Mouse (Mus musculus) adrenal gland, adult 8-10 months (tissue): ENCODE data around the gene Adora2b. TPM values are rescaled to one million over a fixed set of nuclear protein-coding genes. Genes with fewer than 3 reads are reported as not detected.
"Not testable (repeated sequence)": the region's sequence is repeated elsewhere in the genome, so short reads cannot be mapped to it uniquely, and the experiment has no call there.

Experiments used
- DNase-seq: peaks from one replicate; pipeline ENCODE4 v3.0.0; 2022
- total RNA-seq, 4 experiments: library from RNA; stranded (reverse); gene quantifications; 2 replicates each; pipeline ENCODE4 v1.2.4; 2022

Gene Adora2b
- total RNA-seq, 4 experiments from 2014 or later, result 1.0 to 2.8 (median 1.2) TPM

DNA sequence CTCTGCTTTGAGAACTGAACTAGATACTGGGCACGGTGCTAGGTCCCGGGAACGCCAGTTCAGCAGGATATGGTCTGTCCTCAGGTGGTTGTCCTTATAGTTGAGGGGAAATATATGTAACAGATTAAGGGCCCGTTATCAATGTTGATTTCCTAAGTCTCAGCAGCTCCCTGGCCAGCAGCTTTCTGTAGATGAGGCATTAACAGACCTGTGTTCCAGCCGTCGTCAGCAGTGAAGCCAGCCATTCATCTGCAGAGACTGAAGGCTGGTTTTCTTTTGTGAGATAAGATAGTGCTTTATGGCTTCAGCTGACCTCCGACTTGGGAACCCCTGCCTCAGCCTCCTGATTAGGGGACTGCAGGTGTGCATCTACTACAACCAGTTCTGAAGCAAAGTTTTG, 15.2 kb downstream of the Adora2b start:
- DNase-seq, result no peak

DNA sequence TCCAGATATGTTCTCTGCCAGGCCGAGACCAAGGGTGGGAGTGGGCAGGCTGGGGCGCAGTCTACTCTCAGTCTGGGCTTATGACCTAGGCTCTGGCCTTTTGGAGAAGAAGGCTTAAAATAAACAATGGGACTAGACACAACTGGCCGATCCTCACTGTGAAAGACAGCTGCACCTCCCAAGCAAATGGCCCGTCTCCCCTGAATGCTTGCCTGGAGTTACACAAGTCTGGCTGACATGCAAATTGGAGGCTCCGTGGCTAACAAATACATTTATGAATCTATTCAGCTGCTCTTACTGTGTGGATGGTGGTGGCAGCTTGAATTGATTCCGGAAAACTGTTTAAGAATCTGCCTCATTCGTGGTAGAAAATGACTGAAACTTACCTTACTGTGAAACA, 16.9 kb downstream of the Adora2b start:
- DNase-seq, result no peak

DNA sequence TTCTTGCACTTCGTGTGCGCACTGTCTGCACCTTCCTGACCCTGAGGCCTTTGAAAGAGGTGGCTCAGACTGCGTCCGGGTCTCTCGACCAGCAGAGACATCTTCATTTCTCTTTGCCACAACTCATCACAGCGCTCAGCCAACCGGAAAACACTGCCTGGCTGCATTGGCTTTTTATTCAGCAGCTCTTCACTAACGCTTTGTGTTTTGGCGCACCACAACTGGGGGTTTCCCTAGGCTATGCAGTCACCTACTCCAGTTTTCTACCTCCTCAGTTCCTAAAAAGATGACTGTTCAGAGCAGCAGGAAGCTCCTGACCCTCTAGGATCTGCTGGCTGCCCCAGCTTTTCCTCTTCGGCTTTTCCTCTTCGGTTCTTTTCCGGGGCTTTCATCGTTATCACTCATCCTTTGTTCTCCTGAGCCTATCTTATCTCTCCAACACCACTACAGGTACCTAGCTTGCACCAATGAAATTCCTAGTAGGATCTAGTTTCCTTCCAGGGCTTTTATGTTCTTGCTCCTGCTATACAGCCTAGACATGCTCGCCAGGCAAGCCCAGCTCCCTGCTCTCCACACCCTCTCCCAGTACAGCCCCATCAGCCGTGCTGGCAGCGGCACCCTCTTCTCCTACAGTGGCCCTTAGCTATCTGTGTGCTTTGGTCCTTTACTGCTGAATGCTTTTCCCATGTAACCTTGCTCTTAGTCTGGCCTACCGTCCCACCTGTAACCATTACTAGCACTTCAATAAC, 17.9 kb downstream of the Adora2b start:
- DNase-seq, result no peak

DNA sequence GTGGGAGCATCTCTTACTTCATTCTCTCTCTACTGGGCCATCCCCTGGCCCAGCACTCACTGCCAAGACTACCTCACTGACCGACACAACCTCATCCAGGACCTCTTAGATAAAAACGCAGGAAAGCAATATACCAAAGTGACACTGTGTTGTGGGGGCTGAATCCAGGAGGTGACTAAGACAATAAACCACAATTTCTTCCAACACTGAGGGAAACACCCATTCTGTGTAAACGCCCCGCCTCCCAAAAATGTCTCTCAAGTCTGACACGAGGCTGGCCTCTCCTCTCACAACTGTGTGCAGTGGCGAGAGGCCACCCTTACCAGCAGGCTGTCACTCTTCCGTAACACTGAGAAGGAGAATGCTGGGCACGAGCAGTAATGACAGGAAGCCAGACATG, 19.6 kb downstream of the Adora2b start:
- no peak for DNase-seq

DNA sequence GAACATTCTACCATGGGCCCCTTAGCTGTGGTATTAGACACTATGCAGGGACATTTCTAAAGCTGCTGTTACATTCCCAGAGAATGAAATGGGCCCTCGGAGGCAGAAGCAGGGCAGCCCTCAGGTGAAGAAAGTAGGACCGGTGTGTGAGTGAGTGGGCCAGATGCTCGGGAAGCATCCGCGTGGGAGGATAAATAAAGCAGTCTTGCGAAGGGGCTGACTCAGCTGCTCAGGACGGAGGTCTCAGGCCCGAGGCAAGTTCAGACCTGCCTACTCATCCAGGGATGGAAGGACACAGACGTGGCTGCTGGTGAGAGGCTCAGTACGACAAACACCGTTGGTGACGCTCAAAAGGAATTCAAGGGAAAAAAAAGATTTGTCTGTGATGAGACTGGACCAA, 20.3 kb downstream of the Adora2b start:
- no peak for DNase-seq

DNA sequence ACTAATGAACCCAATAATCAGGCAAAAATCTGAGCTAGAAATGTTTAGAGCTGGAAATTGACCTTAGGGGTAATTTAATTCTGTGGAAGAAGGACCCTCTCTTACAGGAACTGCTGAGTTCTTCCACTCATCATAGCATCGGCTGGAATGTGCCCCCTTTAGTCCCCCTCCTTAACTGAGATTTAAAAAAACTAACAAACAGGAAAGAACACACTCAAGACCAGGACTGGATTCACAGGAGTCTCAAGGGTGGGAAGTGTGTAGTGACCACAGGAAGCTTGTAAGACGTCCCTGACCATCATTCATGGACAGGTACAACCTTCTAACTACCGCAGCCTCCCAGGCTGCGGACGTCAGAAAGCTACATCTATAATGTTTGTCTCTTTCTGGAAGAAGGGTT, 22.1 kb downstream of the Adora2b start:
- DNase-seq, result no peak

DNA sequence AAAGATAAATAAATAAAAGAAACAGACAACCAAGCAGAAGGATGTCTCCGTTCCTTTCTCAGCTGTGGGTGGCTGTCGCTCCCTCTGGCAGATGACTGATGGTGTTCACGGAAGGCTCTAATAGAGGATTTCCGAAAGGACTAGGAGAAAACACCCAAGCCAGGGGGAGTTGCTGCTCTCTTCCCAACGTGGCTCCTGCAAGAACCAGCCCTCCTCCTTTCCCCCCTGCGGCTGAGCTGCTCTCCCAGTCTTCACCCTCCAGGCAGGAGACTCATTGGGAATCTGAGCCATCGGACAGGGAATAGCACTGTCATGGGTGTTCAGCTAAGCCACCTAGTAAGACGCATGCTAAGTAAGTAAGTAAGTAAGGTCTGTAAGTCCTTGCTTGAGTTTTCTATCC, 28.3 kb downstream of the Adora2b start:
- DNase-seq, result no peak

DNA sequence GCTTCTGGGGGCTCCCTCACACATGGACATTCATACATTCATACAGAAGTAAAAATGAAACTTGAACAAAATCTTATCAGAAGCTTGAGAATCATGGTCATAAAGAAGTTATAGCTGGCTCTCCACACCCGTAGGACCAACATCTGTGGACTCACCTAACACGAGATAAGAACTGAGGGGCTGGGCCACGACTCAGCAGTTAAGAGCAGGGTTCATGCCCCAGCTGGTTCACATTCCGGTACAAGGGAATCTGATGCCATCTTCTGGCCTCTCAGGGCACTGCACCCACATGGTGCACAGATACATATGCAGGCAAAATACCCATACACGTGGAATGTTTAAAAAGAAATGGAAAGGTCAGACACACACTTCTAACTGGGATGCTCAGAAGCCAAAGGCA, 29.2 kb downstream of the Adora2b start:
- peak; percentile 39 for DNase-seq

DNA sequence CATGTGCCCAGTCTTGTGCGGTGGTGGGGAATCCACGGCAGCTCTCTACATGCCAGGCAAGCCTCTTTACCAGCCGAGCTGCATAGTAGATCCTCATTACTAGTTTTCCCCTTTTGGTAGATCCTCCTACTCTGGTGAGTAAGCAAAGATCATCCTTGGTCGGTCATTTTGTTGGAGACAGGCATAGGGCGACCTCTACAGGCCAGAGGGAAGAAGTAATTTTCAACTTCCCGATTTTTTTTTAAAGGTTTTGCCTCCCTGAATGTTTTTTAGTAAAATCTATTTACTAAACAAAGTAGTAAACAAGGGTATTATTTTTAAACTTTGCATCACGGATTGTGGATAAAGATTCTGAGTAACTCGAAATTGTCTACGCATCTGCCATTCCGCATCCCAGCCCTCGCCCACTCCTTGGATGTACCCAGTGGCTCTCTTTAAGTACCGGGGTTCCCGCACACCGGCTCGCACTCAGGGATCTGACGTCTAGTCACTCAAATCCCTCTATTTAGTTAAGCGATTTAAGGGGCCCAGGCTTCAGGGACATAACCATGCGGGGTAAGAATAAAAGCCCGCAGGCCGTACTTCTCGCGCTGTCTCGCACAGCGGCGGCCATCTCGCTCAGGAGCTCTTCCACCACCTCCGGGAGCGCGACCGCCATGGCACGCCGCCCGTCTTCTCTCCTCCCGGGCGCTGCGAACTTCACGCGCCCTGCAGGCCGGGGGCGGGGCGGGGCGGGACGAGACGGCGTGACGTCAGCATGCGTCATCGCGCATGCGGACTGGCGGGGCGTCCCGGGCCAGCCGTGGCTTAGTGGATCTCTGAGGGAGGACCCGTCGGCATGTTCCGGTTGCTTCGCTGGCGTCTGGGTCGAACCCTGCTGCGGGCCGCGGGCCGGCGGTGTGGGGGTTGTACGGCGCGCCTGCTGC, 32.2 kb downstream of the Adora2b start, which contains the start of the genes Zswim7 and Ttc19:
TSS of gene Zswim7 (minus strand) at position 701 of the 926 bp plus-strand sequence.
TSS of gene Ttc19 (plus strand) at position 799 of the 926 bp plus-strand sequence.
- DNase-seq, result peak; percentile 86

DNA sequence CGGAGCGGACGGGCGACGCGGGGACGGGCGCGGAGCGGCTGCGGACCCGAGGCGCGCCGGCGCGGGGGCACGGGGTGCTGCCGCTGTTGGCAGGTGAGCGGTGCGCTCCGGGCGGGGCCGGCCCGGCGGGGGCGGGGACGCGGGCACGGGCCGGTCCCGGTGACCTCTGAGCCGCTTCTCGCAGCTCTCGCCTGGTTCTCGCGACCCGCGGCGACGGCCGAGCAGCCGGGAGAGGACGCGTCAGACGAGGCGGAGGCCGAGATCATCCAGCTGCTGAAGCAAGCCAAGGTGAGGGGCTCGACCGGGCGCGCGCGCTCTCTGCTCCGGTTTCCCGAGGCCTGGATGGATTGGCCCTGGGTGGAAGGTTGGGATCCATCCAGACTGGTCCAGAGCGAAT, 32.8 kb downstream of the Adora2b start:
- peak; percentile 64 for DNase-seq

DNA sequence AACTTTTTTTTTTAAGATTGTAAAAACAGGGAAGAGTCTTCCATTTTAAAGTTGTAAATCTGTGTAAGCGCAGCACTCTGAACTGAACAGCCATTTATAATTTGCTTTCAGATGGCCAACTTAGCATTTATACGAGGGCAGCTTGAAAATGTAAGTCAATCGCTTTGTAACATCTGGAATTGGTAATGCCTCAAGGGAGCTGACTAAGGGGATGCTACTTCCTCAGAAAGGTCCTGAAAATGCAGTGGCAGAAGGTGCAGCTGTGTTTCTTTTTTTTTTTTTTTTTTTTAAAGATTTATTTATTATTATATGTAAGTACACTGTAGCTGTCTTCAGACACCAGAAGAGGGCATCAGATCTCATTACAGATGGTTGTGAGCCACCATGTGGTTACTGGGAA, 35.2 kb downstream of the Adora2b start:
- DNase-seq, result not testable (repeated sequence)

DNA sequence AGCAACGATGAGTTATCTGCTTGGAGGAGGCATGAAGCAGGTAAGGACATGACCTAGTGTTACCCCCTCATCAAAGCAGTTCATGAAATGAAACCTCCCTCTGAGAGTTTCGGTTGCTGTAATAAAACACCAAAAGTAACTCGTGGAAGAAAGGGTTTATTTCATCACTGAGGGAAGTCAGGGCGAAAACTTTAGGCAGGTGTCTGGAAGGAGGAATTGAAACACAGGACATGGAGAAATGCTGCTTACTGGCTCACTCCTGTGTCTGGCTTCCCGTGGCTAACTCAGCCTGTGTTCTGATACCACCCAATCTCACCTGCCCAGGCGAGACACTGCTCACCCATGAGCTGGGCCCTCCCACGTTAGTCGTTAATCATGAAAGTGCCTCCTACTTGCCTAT, 36.2 kb downstream of the Adora2b start:
- no peak for DNase-seq

DNA sequence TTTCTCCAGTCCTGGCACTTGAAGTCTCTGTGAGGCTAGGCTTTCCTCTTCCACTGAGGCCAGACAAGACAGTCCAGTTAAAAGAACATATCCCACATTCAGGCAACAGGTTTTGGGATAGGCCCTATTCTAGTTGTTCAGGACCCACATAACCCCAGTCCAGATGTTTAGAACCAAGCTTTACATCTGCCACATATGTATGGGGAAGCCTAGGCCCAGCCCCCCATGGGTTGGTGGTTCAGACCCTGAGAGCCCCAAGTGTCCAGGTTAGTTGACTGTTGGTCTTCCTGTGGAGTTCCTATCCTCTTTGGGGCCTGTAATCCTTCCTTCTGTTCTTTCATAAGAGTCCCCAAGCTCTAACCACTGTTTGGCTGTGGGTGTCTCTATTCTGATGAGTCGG, 38.9 kb downstream of the Adora2b start:
- no peak for DNase-seq

DNA sequence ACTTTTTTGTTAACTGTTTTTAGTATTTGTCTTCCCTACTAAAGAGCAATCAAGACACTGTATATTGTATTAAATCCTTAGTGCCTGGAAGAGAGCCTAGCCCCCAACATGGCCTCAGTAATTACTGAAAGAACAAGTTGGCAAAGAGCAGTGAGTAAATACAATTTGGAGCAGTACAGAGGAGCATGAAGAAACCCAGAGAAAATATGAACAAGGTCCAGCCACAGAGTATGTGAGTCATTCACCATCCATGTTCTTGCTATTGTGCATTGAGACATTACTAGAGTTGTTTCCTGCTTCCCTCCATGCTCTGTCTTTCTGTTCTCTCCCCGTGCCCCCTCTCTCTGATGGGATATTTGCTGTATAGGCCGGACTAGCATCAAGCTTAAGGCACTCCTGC, 45.3 kb downstream of the Adora2b start:
- DNase-seq, result no peak

DNA sequence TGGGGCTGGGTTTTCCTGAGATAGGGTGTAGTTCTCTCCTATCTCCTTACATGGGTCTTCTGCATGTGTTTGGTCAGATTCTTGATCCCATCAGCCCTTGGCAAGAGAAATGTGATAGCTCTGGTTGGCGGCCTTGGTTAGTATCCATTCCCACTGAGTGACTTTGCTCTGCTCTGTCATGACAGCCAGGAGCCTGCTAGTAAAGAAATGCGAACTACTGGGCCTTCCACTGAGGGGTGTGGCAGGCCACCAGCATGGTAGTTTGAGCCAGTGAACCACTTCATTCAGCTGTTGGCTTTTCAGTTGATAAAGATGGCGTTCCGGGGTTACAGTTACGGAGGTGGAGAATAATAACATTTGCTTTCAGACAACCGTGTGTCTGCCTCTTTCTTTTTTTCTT, 50.1 kb downstream of the Adora2b start:
- no peak for DNase-seq

DNA sequence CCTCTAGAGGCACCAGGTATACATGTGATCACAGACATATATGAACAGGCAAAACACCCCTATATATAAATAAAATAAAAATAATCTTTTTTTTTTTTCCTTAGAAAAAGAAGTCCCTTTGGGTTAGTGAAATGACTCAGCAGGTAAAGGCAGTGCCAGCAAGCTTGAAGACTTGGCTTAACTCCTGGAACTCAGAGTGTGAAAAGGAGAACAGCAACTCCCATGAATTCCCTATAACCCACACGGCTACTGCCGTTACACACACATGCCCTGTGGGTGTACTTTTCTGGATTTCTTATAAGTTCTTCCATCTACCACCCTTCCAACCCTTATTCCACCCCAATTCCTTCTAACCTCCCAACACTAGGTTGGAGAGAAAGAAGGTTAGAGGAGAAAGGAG, 57.1 kb downstream of the Adora2b start:
- DNase-seq, result no peak

DNA sequence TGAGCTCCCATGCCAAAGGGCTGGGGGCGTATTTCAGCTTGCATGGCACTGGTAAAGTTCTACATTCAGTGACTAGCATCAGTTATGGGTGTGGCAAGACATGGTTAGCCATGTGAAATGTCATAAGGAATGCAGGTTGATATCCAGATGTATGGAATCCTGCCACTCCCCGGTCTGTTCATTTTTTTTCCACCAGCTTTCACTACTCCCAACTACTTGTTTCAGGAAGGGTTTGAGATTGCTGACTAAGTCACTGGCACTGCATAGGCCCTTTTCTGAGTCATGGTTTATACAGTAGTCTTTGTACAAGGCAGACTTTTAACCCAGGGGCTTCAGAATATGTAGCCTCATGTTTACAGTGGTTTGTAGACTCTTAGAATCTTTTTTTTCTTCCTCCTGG, 60.5 kb downstream of the Adora2b start:
- DNase-seq, result no peak

DNA sequence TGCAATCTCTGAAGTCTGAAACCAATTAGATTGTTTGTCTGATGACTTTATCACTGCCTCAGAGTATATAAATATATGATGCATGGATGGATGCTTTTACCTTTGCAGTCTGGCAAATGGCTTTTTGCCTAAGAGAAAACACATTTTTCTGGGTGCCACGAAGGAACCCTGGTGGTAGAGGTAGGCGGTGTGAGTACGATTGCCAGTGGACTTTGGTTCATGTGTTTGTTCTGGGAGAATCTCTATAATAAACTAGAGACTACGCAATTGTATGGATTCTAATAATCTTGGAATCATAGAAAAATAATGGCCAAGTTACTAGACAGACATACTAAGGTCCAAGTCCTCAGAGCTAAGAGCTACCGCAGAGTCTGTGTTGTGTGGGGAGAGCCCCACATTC, 66.2 kb downstream of the Adora2b start:
- no peak for DNase-seq

Other genes with a start within 250 kb of the Adora2b start
- gene Zswim7, start 32.4 kb downstream of the Adora2b start, total RNA-seq, result 10 to 100 TPM; 12.1 to 19.5 (median 16.7) TPM
- gene Ttc19, start 32.5 kb downstream of the Adora2b start, total RNA-seq, result 10 to 100 TPM; 23.7 to 26.7 (median 25.8) TPM
- 10 to 100 TPM; 10.2 to 10.9 (median 10.7) TPM for gene Pigl, start 209.5 kb downstream of the Adora2b start, total RNA-seq
- gene Ncor1, start 209.6 kb downstream of the Adora2b start, total RNA-seq, result 100 to 1,000 TPM; 177 to 269 (median 227) TPM